Mouse (Mus musculus) myocyte (in vitro differentiated cells): Measurements from ENCODE around the gene Impdh2.

Experiments used
- CEBPB ChIP-seq: IDR thresholded peaks from 2 replicates; pipeline ENCODE4 v1.6.1; 2011; ENCODE audit warnings: mild to moderate bottlenecking, moderate library complexity; ENCODE audit not compliant: poor library complexity, insufficient read depth, severe bottlenecking
- E2F4 ChIP-seq: IDR thresholded peaks from one replicate; pipeline ENCODE4 v1.6.1; 2011; ENCODE audit warnings: mild to moderate bottlenecking, control low read depth, moderate library complexity; ENCODE audit not compliant: insufficient read depth
- MAX ChIP-seq: IDR thresholded peaks from one replicate; pipeline ENCODE4 v1.6.1; 2011; ENCODE audit warnings: low read depth, mild to moderate bottlenecking, control low read depth
- MYOD1 ChIP-seq, 3 experiments: IDR thresholded peaks; one replicate each; pipeline ENCODE4 v1.6.1; 2011; ENCODE audit warnings: control low read depth in 2 of 3, low read depth in 2 of 3, mild to moderate bottlenecking in 2 of 3, moderate library complexity in 1 of 3; ENCODE audit not compliant: insufficient read length in 2 of 3, control insufficient read depth in 1 of 3
- POLR2A ChIP-seq: IDR thresholded peaks from one replicate; pipeline ENCODE4 v1.6.1; 2011; ENCODE audit warnings: low read depth, mild to moderate bottlenecking, control low read depth, moderate library complexity; ENCODE audit not compliant: insufficient read length
- REST ChIP-seq: IDR thresholded peaks from one replicate; pipeline ENCODE4 v1.6.1; 2011; ENCODE audit warnings: mild to moderate bottlenecking, control low read depth, moderate library complexity; ENCODE audit not compliant: insufficient read depth, insufficient read length
- TCF12 ChIP-seq: IDR thresholded peaks from one replicate; pipeline ENCODE4 v1.6.1; 2011; ENCODE audit warnings: mild to moderate bottlenecking, control low read depth; ENCODE audit not compliant: poor library complexity, insufficient read depth, severe bottlenecking
- USF1 ChIP-seq: IDR thresholded peaks from one replicate; pipeline ENCODE4 v1.6.1; 2011; ENCODE audit warnings: low read depth, mild to moderate bottlenecking, control low read depth, moderate library complexity

- TF ChIP-seq POLR2A (no peak), USF1 (no peak), REST (no peak), E2F4 (no peak), MYOD1 (IDR thresholded peaks at IDR 0.05; ENCODE audit: control insufficient read depth in 1 of 3, insufficient read length in 2 of 3, low read depth in 2 of 3) (no peak), TCF12 (no peak), CEBPB (no peak), MAX (no peak)
Observed at GRCm38 (mm10) chr9:108525400-108525799, 34.7 kb upstream of the Impdh2 start.
